Mouse (Mus musculus) heart, adult 2 months (tissue): ENCODE results near the gene Gpc1. TPM values are rescaled to one million over a fixed set of nuclear protein-coding genes. Genes with fewer than 3 reads are reported as not detected.

ENCODE experiments used
- DNase-seq, 2 experiments: peaks; one replicate each; pipeline ENCODE4 v3.0.0; 2021
- H3K27ac ChIP-seq: fragments of 200-600 bp; 2 replicates; pipeline ENCODE4 v1.8.1; 2022
- H3K27me3 ChIP-seq: fragments of 200-500 bp; 2 replicates; pipeline ENCODE4 v1.6.1; 2012; ENCODE audit warnings: mild to moderate bottlenecking, low read length, inconsistent platforms, mixed read lengths; ENCODE audit not compliant: control insufficient read depth, insufficient read depth
- H3K36me3 ChIP-seq: fragments of 200-500 bp; 2 replicates; pipeline ENCODE4 v1.6.1; 2012; ENCODE audit warnings: low read length, inconsistent platforms; ENCODE audit not compliant: control insufficient read depth, insufficient read depth
- H3K4me1 ChIP-seq: fragments of 200-500 bp; 2 replicates; pipeline ENCODE4 v1.6.1; 2011; ENCODE audit warnings: low read length; ENCODE audit not compliant: control insufficient read depth, insufficient read depth
- H3K4me3 ChIP-seq: fragments of 200-600 bp; 2 replicates; pipeline ENCODE4 v1.8.1; 2022
- H3K79me2 ChIP-seq: fragments of 200-500 bp; replicated peaks from 2 replicates; pipeline ENCODE4 v1.6.1; 2012; ENCODE audit warnings: mild to moderate bottlenecking, inconsistent platforms, low read length, moderate library complexity, mixed read lengths; ENCODE audit not compliant: control insufficient read depth, insufficient read depth
- H3K9ac ChIP-seq: fragments of 200-500 bp; 2 replicates; pipeline ENCODE4 v1.6.1; 2012; ENCODE audit warnings: low read depth, mild to moderate bottlenecking, control low read depth, inconsistent platforms, low read length, mixed read lengths
- CTCF ChIP-seq: fragments of 200-600 bp; IDR thresholded peaks from 2 replicates; pipeline ENCODE4 v1.8.1; 2022; ENCODE audit warnings: antibody characterized with exemption, mild to moderate bottlenecking, moderate library complexity
- EP300 ChIP-seq: fragments of 200-500 bp; IDR thresholded peaks from 2 replicates; pipeline ENCODE4 v1.6.1; 2011; ENCODE audit warnings: low read depth, low read length, control low read depth; ENCODE audit not compliant: insufficient read depth
- POLR2A ChIP-seq: fragments of 200-500 bp; IDR thresholded peaks from 2 replicates; pipeline ENCODE4 v1.6.1; 2011; ENCODE audit warnings: mild to moderate bottlenecking, low read depth, low read length, control low read depth; ENCODE audit not compliant: insufficient read depth
- WGBS: fragments of 180-500 bp; shearing (Covaris S2); methylation state at CpG from one replicate; pipeline ENCODE4 v1.1.7; 2018; 5-methylcytosine and 5-hydroxymethylcytosine counted together
- intact Hi-C: fragments of 180-260 bp; cut with DNase I; formaldehyde crosslinking; loops from one replicate; pipeline ENCODE4 v1.15.1; 2025
- polyA plus RNA-seq: library from polyadenylated mRNA; depleted of rRNA; stranded (reverse); fragments of >200 nt; gene quantifications from 2 replicates; pipeline ENCODE4 v1.2.3, GENCODE M21; 2012
- total RNA-seq, 2 experiments: library from RNA; stranded (reverse); gene quantifications; 2 replicates each; pipeline ENCODE4 v1.2.3; 2021

The Gpc1 gene
- total and polyA plus RNA-seq, 3 experiments, result 249 to 505 (median 428) TPM

DNA sequence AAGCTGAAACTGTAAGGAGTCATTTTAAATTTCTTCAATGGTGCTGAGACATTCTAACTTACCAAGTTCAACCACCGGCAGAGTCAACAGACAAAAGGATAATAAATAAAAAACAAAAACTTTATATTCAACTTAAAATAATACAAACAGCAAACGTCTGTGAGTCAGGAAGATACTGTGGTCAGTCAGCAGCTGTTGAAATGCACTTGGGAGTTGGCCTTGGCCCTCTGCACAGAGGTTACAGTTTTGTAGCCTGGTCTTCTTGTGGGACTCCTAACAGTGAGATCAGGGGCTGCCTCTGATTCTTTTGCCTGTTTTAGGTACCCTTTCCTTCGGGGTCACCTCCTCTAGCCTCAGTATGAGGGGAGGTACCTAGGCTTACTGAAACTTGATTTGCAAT, 62.5 kb downstream of the Gpc1 start:
- 54% methylated on average over 3 of the region's 3 CpGs for WGBS
- intact Hi-C loops, result loop anchor here (2.0 kb wide), 1 partner anchor 245 kb away; the partner anchor contains the start of gene Otos
- no peaks in the 10 kb centered on the region for H3K4me1 ChIP-seq

DNA sequence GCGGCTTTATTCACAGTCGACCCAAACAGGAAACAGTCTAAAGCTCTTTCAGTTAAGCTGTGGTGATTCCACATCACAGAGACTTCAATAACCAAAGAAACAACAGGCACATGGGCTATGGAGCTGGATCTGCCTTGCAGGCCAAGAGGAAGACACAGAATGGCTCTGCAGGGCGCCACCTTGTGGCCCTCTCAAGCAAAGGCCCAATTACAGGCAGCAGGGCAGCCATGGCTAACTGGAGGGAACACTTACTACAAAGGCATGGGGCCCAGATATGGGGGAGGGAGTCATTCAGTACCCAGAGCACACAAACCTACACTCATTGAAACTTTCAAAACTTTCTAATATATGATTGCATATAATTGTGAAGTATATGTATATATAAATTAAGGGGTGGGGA, 63.6 kb downstream of the Gpc1 start:
- Histone ChIP-seq H3K79me2 (no peaks in the 10 kb centered on the region), H3K9ac (no peak overlapping the region), H3K4me1 (no peaks in the 10 kb centered on the region), H3K27ac (no peak overlapping the region), H3K27me3 (no peaks in the 10 kb centered on the region), H3K4me3 (no peak overlapping the region), H3K36me3 (no peaks in the 10 kb centered on the region)
- no peak for TF ChIP-seq POLR2A
- TF ChIP-seq CTCF, result peak; percentile 97; the same call in 1 of the 2 replicates
- intact Hi-C loops, result loop anchor here (2.0 to 5.0 kb wide), 2 partner anchors 198 to 246 kb away; partner anchors contain the start of gene Otos
- DNase-seq, result peak; percentile 65
- 16% methylated on average over 3 of the region's 3 CpGs for WGBS

More for the DNA sequence above, 62.5 kb downstream of the Gpc1 start:
- Histone ChIP-seq H3K79me2 (no peaks in the 10 kb centered on the region), H3K9ac (no peak overlapping the region), H3K27me3 (no peaks in the 10 kb centered on the region), H3K4me3 (no peak overlapping the region), H3K27ac (no peak overlapping the region), H3K36me3 (no peaks in the 10 kb centered on the region)
- TF ChIP-seq POLR2A (no peak), CTCF (no peak), EP300 (no peak)
- no peak for DNase-seq

DNA sequence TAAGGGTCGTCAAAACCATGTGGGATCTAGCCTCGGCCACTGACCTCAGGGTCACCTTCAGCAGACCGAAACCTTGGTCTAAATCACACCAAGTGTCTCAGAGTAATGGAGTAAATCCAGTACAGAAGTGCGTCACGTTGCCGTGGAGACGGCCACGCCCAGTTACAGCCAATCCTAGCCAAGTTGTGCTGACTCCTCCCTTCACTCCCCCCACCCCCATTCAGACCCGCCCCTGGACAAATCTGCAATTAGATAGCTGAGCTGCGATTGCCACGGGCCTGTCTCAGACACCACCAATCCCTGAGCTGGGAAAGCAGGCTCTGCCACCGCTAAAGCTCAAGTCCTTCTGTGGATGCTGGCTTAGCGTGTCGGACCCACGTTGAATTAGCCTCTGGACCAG, 71.3 kb downstream of the Gpc1 start, which contains the start of gene Ankmy1:
TSS of gene Ankmy1 (minus strand) at position 121 of the 400 bp plus-strand sequence.
- WGBS, result 6% methylated on average over 15 of the region's 15 CpGs
- H3K4me3 ChIP-seq, result no peak within 1 kb of the TSS
- H3K27me3 ChIP-seq, result no peaks in the 10 kb centered on the region
- H3K36me3 ChIP-seq, result no peaks in the 10 kb centered on the region
- intact Hi-C loops, result no loop called here
- H3K79me2 ChIP-seq, result no peaks in the 10 kb centered on the region
- no peak within 1 kb of the TSS for H3K27ac ChIP-seq
- DNase-seq, result peak in 1 of 2 experiments; percentile 41
- peaks cover 2% of the 10 kb centered on the region for H3K4me1 ChIP-seq
- no peak within 1 kb of the TSS for H3K9ac ChIP-seq
- TF ChIP-seq EP300 (no peak), POLR2A (no peak), CTCF (no peak)

DNA sequence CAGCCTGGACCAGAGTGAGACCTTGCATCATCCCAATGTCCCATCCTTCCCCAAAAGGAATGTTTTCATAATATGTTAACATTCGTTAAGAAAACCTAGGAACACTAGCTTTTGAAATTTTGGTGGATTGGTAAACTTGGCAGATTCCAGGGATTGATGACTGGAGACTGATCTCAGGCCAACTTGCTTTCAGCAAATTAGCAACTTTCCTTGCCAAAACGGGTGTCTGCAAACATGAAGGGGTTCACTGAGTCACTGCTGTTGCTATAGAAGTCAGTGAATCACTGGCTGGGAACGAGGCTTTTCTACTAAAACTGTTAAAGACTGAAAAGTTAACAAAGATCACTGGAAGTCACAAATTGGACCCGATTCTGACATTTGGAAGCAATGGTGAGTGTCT, 72.2 kb downstream of the Gpc1 start:
- Histone ChIP-seq H3K4me1 (peaks cover 5% of the 10 kb centered on the region), H3K27ac (no peak overlapping the region), H3K4me3 (no peak overlapping the region), H3K9ac (no peak overlapping the region), H3K36me3 (no peaks in the 10 kb centered on the region), H3K27me3 (no peaks in the 10 kb centered on the region), H3K79me2 (no peaks in the 10 kb centered on the region)
- peak in 1 of 2 experiments; percentile 12 for DNase-seq
- WGBS, result 64% methylated on average over 4 of the region's 4 CpGs
- TF ChIP-seq CTCF, result no peak
- TF ChIP-seq EP300, result no peak
- TF ChIP-seq POLR2A, result no peak
- intact Hi-C loops, result no loop called here

DNA sequence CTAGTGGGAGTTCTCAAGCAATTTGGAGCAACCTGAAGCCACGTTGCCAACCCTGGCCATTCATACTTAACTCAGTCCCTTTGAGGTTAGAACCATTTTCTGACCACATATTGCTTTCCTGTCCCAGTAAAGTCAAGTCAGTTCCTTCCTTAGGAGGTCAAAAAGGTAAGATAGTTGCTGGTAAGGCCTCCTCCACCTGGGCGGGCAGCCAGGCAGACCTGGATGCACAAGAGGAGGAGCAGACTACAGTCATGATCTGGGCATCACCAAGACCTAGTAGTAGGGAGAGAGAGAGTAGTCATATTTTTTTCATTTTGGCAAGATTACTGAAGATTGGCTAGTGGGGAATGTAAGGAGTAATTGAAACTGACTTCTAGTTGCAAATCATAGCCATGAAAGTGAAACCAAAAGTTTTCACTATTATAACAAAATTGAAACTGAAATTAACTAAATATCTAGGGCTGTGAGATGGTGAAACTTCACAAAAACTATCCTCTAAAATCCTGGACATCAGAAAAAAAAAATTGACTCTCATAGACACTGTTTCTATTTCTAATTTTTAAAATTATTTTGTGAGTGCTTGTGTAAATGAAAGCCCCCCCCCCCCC, 74.4 kb downstream of the Gpc1 start:
- Histone ChIP-seq H3K9ac (no peak overlapping the region), H3K27me3 (no peaks in the 10 kb centered on the region), H3K27ac (peak overlapping the region; percentile 53), H3K4me1 (peaks cover 12% of the 10 kb centered on the region), H3K79me2 (no peaks in the 10 kb centered on the region), H3K4me3 (no peak overlapping the region), H3K36me3 (no peaks in the 10 kb centered on the region)
- TF ChIP-seq CTCF (no peak), POLR2A (no peak), EP300 (no peak)
- 97% methylated on average over 2 of the region's 2 CpGs for WGBS
- no peak for DNase-seq
- intact Hi-C loops, result no loop called here

DNA sequence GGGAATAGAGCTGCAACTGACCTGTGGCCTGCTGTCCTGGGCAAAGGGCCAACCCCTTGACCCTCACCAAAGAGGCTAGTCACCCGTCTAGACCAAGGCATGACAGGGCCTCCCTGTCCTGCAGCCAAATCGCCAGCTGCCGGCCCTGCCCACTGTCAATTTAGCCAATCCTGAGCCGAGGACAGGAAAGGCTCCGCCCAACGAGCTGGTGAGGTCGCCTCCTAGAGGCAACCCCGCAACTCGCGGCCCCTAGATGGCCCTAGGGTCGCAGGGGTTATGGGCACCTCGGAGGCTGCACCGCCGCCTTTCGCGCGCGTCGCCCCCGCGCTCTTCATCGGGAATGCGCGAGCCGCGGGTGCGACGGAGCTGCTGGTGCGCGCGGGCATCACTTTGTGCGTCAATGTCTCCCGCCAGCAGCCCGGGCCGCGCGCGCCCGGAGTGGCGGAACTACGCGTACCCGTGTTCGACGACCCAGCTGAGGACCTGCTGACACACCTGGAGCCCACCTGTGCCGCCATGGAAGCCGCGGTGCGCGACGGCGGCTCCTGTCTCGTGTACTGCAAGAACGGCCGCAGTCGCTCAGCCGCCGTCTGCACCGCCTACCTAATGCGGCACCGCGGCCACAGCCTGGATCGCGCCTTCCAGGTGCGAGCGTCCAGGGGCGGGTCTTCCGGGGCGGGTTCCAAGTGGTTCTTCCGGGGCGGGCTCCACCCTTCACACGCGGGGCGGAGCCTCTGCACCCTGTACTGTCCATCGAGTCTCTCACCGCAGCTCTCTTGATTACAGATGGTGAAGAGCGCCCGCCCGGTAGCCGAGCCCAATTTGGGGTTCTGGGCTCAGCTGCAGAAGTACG, 75.6 kb downstream of the Gpc1 start, which contains the start of gene Dusp28:
TSS of gene Dusp28 (plus strand) at position 203 of the 853 bp plus-strand sequence.
- no peaks in the 10 kb centered on the region for H3K79me2 ChIP-seq
- peak; percentile 89 to 92 for DNase-seq
- WGBS, result under 1% methylated on average over 81 of the region's 81 CpGs
- H3K27me3 ChIP-seq, result no peaks in the 10 kb centered on the region
- peak within 1 kb of the TSS; percentile 91 for H3K27ac ChIP-seq
- intact Hi-C loops, result loop anchor here (1.0 kb wide), 1 partner anchor 27 kb away; the partner anchor contains the start of gene Capn10
- no peaks in the 10 kb centered on the region for H3K36me3 ChIP-seq
- peak within 1 kb of the TSS; percentile 87 for H3K4me3 ChIP-seq
- H3K4me1 ChIP-seq, result peaks cover 15% of the 10 kb centered on the region
- peak; percentile 66; the same call in 1 of the 2 replicates for TF ChIP-seq EP300
- TF ChIP-seq POLR2A, result peak; percentile 64; the same call in 1 of the 2 replicates
- TF ChIP-seq CTCF, result peak; percentile 90
- peak within 1 kb of the TSS; percentile 77 for H3K9ac ChIP-seq
